Mouse (Mus musculus): ENCODE data around the gene C87436. TPM values are rescaled to one million over a fixed set of nuclear protein-coding genes. Genes with fewer than 3 reads are reported as not detected.

Gene C87436
- total RNA-seq, 1 experiment from 2014 or later: 46.2 TPM

DNA sequence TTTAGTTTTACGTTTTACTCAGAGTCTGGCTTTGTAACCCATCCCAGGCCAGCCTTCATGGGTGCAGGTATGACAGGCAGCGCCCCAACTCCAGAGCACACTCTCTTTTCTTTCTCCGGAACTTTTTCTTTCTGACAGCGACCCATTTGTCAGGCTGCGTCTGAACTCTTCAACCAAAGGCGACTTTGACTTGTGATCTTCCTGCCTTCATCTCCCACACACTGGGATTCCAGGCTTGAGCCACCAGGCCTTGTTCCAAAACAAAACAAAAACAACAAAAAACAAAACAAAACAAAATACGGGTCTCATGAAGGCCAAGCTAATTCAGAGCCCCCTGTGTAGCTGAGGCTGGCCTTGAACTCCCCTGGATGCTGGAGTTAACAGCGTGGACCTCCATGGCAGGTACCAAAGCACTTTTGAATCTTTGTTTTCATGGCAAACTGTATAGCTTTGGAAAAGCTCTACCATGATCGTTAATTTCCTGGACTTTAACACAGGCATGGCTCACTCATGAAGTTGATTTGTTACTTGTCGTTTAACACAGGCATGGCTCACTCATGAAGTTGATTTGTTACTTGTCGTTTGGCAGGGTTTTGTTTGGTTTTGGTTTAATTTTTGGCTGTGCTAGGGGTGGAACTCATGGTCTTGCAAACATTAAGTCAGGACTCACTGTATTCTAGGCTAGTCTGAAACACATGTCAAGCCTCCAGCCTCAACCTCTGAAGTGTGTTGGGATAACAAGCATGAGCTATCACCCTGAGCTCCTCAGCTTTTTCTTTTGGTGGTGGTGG is 60.0 kb downstream of the C87436 start:
- no peak for ATAC-seq (ENCODE audit: extremely low read depth, insufficient number of reproducible peaks, low FRiP score, poor library complexity, severe bottlenecking)

DNA sequence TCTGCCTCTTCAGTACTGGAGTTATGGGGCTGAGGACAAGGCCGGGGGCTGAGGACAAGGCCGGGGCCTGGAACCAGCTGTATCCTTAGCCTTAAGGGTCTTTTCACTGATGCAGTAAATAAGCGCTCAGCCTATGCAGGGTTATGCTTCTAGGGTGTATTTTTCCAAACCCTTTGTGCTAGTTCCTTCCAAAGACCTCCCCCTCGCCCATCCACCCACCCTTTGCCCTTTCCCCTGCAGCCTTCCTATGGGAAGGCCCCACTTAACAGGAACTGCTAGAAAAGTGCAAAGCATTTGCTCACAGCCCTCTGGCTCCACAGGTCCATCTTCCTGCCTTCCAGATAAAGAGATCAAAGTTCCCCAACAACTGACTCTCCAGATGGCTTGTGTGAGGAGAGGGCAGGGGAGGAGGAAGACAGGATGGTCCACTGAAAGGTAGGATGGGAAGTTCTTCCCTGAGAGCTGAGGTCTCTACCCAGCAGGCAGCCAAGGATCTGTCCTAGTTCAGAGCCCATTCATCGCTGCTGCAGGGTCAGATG is 61.5 kb downstream of the C87436 start:
- ATAC-seq (ENCODE audit: extremely low read depth, insufficient number of reproducible peaks, low FRiP score, poor library complexity, severe bottlenecking): no peak

DNA sequence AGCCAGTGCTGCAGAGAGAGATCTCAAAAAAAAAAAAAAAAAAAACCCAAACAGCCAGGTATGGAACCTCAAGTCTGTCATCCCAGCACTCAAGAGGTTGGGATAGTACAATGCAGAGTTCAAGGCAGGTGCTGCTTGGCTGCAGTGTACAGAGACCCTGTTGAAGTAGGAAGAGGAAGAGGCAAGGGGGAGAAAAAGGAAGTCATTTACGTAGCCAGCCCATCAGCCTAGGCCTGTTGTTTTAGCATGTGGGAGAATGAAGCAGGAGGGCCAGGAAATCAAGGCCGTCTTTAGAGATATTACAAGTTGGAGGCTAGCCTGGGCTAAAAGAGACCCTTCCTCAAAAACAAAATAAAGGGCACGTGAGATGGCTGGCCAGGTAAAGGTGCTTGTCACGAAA is 65.3 kb downstream of the C87436 start:
- ATAC-seq (ENCODE audit: extremely low read depth, insufficient number of reproducible peaks, low FRiP score, poor library complexity, severe bottlenecking): no peak

DNA sequence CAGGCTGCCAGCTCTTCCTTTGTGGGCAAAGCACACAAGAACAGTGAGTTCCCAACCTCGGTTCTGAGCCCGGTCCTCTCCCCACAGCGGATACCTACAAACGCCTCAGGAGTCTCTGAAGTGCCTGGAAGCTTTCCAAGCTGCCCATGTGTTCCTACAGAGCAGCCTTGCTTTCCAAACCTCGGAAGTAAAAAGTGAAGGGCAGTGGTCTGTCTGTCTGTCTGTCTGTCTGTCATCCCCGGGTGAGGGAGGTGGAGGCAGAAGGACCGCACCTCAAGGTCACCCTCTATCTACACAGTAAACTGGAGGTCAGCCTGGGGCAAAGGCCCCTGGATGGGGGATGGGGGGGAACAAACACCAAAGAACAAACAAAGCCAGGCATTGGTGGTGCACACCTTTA is 67.5 kb downstream of the C87436 start:
- ATAC-seq (ENCODE audit: extremely low read depth, insufficient number of reproducible peaks, low FRiP score, poor library complexity, severe bottlenecking): no peak

DNA sequence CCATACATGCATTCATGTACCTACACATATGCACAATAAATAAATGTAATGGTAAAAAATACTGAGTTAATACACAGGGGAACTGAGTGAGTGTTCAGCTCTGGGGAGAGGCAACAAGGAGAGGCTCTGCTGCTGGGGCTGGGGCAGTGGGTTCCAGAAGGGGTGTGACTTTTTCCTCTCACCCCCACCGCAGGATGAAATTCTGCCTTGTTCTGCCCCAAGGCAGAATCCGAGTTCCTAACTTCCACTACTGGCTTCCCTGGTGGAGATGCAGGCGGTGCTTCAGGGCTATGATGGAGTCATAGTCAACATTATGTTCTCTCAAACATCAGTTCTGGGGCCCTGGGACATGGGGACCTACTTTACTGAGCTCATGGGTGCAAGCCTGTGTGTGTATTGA is 68.1 kb downstream of the C87436 start:
- ATAC-seq (ENCODE audit: extremely low read depth, insufficient number of reproducible peaks, low FRiP score, poor library complexity, severe bottlenecking): no peak

DNA sequence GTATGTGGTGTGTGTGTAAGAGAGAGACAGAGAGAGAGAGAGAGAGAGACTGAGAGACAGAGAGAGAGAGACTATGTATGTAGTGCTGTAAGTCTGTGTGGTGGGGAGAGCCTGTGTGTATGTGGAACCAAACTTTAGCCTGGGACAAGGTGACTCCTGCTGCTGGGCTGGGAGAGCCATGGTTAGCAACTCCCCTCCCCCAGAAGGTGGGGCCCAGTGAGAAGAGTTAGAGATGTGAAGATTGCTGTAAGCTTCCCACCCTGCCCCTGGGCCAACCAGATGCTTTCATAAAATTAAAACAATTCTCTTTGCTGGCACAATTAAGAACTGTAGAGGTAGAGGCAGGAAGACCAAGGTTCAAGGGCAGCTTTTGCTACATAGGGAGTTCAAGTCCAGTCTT is 68.9 kb downstream of the C87436 start:
- no peak for ATAC-seq (ENCODE audit: extremely low read depth, insufficient number of reproducible peaks, low FRiP score, poor library complexity, severe bottlenecking)

DNA sequence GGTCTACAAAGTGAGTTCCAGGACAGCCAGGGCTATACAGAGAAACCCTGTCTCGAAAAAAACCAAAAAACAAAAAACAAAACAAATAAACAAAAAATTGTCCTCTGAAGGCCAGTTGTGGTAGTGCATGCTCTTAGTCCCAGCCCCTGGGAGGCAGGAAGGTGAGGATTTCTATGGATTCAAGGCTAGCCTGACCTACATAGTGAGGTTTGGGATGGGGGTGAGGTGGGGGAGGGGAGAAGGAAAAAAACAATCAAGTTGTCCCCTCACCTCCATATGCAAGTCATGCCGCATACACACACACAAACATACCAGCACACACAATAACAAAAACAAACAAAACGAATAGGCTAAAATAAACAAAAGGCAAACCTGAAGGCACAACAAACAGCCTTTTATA is 70.6 kb downstream of the C87436 start:
- no peak for ATAC-seq (ENCODE audit: extremely low read depth, insufficient number of reproducible peaks, low FRiP score, poor library complexity, severe bottlenecking)

DNA sequence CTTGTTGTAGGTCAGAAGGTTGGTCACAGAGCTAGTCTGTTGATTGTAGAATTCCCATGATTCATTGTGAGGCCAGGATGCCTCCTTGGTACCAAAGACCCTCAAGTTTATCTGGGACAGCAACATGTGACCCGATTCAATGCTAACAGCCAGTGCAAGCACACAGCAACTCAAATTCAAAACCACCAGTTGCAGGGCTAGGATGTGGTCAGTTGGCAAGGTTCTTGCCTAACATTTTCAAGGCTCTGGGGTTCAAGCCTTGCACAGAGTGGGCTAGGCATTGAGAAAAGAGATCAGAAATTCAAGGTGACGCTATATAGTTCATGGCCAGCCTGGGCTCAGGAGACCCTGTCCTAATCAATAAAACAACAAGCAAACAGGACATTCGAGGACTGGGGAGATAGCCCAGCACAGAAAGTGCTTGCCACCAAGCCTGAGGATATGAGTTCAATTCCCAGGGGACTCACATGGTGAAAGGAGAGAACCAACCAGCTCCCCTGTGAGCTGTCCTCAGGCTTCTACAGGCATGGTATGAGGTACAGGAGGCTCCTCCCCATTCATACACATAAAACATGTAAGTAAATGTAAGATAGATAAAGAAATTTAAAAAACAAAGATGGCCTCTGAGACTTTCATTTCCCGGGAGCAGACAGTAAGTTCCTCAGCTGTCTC is 71.2 kb downstream of the C87436 start:
- ATAC-seq (ENCODE audit: extremely low read depth, insufficient number of reproducible peaks, low FRiP score, poor library complexity, severe bottlenecking): no peak

DNA sequence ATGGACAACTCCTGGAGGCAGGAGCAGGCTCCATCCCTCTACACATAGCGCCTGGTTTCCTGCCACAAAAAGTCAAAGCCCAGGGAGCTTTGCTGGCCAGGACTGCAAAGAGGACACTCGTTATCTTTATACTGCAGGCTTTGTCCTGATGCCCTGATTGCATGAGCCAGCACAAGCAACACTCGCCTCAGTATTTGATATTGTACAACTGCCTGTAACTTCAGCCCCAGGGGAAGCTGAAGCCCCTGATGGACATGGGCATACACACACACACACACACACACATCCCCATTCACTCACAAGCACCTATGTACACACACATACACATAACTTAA is 71.7 kb downstream of the C87436 start:
- no peak for ATAC-seq (ENCODE audit: extremely low read depth, insufficient number of reproducible peaks, low FRiP score, poor library complexity, severe bottlenecking)

DNA sequence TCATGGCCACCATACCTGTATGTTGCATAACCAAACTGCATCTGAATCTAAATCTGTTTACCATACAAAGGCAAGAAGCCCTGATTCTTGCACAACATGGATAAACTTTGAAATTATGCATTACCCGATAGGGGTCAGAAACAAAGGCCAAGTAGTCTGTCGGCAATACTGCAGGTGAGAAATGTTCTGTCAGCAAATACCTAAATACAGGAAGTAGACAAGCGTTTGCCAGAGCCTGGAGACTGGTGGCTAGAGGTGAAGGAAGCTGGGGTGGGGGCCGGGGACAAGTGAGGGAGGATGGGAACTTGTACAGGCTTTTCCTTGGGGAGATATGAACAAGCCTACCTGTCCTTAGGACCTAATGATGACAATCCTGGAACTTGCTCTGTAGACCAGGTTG is 72.8 kb downstream of the C87436 start:
- no peak for ATAC-seq (ENCODE audit: extremely low read depth, insufficient number of reproducible peaks, low FRiP score, poor library complexity, severe bottlenecking)

DNA sequence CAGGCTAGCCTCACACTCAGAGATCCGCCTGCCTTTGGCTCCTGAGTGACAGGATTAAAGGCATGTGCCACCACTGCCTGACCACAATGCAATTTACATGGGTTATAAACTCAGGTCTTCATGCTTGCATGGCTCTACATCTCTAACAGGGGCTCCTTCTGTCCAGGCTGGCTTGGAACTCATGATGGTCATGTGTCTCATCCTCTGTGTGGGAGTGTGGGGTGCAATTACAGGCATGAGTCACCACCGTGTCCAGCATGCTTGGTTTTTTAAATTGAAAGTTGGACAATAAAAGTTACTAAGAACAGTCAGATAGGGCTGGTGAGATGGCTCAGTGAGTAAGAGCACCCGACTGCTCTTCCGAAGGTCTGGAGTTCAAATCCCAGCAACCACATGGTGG is 75.1 kb downstream of the C87436 start:
- ATAC-seq (ENCODE audit: extremely low read depth, insufficient number of reproducible peaks, low FRiP score, poor library complexity, severe bottlenecking): no peak

DNA sequence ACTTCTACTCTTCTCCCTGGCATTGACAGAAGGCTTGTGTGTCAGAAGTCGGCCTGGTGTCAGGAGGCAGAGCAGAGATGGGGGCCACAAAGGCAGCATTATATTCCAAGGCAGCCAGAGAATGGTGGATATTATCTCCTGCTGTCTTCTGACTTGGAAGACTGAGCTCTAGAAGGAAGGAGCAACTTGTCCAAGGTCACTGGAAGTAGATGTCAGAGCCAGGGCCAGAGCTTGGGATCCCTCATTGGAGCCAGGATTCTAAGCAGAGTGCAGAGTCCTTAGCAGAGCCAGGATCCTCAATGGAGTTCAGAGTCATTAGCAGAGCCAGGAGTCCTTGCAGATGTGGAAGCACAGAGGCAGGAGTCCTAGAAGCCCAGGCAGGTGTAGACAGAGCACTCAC is 77.8 kb downstream of the C87436 start:
- no peak for ATAC-seq (ENCODE audit: extremely low read depth, insufficient number of reproducible peaks, low FRiP score, poor library complexity, severe bottlenecking)

DNA sequence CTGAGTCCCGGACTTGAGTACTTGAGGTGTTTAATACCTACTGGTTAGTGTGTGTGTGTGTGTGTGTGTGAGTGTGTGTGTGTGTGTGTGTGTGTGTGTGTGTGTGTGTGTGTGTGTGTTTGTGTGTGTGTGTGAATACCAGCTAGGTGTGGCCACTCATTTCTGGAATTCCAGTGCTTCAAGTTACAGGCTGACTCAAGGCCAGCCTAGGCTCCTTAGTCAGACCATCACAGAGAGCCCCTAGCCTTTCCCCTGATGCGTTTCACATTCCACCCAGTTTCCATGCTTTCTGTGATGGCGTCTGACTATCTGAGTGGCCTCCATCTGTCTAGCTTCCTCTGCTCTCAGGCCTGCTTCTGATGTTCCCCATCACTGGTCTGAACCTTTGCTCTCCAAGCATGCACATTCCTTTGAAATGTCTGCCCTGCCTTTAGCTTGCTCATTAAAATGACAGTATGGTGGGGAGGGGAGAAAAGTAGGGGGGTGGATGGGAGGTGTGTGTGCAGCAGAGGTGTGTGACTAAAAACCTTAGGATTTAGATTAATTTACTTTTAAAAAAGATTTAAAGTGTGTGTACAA is 81.7 kb downstream of the C87436 start:
- no peak for ATAC-seq (ENCODE audit: extremely low read depth, insufficient number of reproducible peaks, low FRiP score, poor library complexity, severe bottlenecking)

DNA sequence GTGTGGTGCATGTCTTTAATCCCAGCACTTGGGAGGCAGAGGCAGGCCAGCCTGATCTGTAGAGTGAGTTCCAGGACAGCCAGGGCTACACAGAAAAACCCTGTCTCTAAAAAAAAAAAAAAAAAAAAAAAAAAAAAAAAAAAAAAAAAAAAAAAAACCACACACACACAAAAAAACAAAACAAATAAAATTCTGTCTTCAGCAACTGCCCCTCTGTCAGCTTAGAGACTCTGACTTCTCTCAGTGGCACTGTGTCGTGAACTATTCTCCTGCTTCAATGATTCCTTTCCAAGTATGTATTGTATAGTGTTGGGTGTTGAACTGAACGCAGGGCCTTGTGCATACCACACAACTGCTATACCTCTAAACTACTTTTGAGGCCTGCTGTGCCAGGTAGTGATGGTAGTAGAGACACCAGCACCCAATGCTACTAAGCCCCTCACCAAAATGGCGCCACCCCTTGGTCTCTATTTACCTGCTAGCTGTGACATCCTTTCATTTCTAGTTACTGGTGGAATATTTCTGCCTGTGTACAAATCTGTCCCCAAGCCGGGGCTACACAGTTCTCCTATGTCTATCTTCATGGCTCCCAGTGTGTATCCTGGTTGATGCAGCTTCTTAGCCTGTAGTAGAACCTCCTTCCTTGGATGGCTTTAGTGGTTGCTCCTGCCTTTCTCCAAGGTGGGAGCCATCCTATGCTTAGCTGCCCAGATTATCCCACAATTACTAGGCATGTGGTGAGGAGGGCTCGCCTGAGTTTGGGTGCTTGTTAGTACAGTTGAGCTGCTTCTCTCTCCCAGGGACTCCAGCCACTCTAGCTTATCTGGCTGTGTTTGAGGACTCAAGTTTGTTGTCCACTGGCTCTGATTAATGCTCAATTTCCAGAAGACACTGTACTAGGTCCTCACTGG is 84.1 kb downstream of the C87436 start:
- ATAC-seq (ENCODE audit: extremely low read depth, insufficient number of reproducible peaks, low FRiP score, poor library complexity, severe bottlenecking): no peak

Other genes with a start within 250 kb of the C87436 start
- 1.3 TPM in 1 of 2 replicates, not detected in the other for gene Tgfa, start 243.2 kb upstream of the C87436 start, total RNA-seq (2017)
- 15.3 and 23.0 TPM in 2 replicates for gene Fam136a, start 72.7 kb upstream of the C87436 start, total RNA-seq (2017)
- 30.7 and 39.0 TPM in 2 replicates for gene Snrpg, start 67.1 kb upstream of the C87436 start, total RNA-seq (2017)
- 14.5 and 15.2 TPM in 2 replicates for gene Pcyox1, start 41.2 kb upstream of the C87436 start, total RNA-seq (2017)
- gene Tia1, start 34.2 kb upstream of the C87436 start, total RNA-seq (2017): 146 and 162 TPM in 2 replicates
- gene Gm44790, start 11.7 kb upstream of the C87436 start, total RNA-seq (2017): 1.2 TPM in 1 of 2 replicates, not detected in the other
- 35.6 and 38.3 TPM in 2 replicates for gene Pcbp1, start 87.9 kb downstream of the C87436 start, total RNA-seq (2017)
- gene Asprv1, start 189.8 kb downstream of the C87436 start, total RNA-seq (2017): 195 and 207 TPM in 2 replicates
- 846 and 903 TPM in 2 replicates for gene Mxd1, start 230.8 kb downstream of the C87436 start, total RNA-seq (2017)
- gene Snrnp27, start 246.1 kb downstream of the C87436 start, total RNA-seq (2017): 58.8 and 65.9 TPM in 2 replicates